Mouse (Mus musculus) heart, postnatal 10 days (tissue): ENCODE measurements at regions not wholly inside any gene's neighbourhood (a gene's known extent, or its start where the extent isn't known, plus 50 kb on each side); places are given as distances from the start of the nearest gene placed in this dataset.

Experiments used
- DNase-seq, 2 experiments: peaks; one replicate each; pipeline ENCODE4 v3.0.0; 2021
- intact Hi-C: fragments of 180-260 bp; cut with DNase I; formaldehyde crosslinking; loops from one replicate; pipeline ENCODE4 v1.15.1; 2025

DNA sequence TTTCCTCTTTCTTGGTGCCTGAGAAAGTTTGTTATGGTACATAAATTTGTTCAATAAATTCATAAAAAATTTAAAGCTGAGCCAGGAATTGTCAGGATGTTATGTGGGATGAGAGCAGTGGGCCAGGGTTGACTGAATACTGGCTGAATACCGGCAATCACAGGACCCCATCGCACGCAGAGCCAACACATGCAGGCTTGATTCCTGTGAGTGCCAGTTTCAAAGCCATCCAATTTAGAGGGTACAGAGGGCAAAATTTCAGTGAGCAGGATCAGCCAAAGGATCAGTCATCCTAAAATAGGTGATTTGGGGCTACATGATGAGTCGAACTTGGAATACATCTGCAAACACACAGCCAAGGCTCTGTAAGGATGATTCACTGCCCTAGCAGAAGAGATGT lies 583.6 kb upstream of the Nectin3 start:
- DNase-seq = no peak
- intact Hi-C loops = no loop called here

DNA sequence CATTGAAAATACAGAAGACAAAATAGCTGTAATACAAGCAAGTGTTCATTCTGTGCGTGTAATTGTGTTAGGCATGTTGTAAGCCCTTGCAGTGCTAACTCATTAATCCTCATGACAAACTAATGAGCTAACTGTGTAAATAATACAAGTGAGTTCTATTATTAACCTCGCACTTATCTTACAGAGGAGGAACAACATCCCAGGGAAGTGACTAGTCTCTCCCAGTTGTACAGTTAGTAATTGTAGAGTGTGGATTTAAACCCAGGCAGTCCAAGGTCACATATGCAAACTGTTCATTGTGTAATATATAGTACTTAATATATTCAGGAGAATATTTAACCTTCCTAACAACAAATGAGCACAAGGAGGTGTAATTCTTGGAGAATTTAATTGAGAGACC lies 582.0 kb upstream of the Nectin3 start:
- peak in 1 of 2 experiments; percentile 2 for DNase-seq
- intact Hi-C loops = no loop called here

DNA sequence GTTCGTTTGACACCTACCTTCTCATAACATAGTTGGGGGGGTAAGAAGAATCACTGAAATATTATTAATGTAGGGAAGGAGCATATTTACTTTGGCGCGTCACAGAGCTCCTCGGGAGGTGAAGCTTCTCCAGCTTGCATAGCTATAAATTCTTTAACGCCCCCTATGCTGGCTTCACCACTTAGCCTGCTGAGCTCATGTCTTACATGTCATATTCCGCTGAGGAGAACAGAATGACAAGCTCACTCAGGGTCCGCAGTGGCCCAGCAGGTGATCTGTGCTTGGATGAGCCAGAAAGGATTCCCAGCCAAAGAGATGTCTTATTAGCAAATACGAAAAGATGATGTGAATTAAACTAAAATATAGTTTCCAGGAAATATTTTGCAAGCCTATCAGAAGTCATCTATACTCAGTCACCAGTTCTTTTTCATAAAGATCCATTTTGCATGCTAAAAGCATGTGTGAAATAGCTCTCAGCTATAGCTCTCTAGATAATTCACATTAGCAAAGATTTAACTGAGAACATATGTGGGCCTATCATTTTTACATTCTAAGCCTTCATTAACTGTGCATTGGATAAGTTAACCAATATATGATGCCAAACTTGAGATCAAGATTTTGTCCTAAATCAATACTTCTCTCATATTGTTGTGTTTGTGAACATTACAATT lies 561.1 kb upstream of the Nectin3 start:
- intact Hi-C loops = no loop called here
- DNase-seq = no peak

DNA sequence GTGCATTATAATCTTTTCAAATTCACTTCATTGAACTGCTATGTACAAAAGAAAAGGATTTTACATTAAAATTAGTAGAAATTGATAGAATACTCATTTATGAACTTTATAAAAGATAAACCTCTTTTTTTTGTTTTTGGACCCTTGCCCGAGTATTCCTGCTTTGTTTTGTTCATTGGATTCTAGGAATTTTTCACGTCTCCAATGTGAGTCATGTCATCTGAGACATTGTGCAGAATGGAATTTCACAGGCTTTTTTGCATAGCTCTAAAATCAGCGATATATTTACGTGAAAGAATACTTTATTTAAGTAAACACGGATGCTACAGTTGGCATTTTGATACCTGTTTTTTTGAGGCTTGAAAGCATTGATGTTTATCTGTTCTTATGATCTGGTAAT lies 560.5 kb upstream of the Nectin3 start:
- intact Hi-C loops = no loop called here

DNA sequence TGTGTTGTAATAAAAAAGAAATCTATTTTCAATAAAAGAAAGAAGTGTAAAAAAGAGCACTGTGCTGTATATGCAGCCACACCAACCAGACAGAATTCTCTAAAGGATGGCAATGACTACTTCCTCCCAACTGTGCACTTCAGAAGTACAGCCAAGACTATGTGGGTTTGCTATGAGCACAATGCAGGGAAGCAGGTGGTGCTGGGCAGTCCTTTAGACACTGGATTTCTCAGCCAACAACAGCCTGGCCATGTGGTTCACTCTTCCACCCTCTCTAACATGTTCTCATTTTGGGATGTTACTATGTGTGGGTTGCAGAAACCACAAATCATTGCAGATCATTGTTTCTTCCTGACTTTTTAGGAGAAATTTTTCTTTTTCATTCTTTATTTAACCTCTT lies 527.6 kb upstream of the Nectin3 start:
- intact Hi-C loops = no loop called here
- DNase-seq = no peak

More for the DNA sequence above, 560.5 kb upstream of the Nectin3 start:
- DNase-seq = no peak

DNA sequence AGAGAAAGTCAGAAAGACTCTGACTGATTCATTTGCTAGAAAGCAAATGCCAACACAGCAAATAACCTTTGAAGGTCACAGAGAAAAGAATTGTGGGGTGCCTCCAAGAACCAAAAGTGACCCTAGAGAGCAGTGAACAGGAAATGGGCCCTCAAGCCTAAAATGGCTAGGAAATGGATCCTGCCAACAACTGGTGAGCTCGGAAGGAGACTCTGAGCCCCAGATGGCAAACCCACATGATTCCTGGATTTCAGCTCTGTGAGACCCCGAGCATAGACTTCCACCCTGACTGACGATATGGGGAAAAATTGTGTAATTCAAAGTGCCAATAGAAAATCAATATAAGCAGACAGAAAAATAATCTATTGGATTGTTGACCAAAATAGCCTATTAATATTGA lies 519.2 kb upstream of the Nectin3 start:
- intact Hi-C loops = no loop called here
- no peak for DNase-seq

DNA sequence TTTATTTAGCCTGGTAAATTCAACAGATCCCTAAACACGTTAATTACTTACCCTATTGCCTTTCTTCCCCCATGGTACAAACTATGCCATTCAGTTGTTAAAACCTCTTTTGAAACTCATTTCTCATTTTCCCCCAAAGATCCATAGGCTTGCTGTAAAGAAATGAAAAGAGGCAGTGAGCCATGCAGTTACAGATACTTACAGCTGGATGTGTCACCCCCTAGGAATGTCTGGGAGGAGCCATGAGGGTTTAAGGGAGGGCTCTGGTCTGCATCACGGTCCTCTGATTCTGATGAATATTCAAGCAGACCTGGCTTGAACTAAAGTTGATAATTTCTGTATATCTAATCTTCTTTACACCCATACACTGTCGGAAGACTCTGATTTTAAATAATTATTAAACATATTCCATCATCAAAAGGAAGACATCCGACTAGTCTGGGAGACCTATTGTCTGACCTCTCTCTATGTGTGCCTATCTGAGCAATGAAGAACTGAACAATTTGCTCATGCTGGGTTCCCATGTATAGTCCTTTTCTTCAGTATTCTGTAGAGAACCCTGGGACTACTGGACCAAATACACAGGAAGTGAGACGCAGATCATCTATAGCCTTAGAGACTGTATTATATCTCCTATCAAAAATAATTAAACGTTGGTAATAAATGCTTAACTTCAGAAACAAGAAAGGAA lies 484.7 kb upstream of the Nectin3 start:
- intact Hi-C loops = no loop called here
- DNase-seq = no peak

DNA sequence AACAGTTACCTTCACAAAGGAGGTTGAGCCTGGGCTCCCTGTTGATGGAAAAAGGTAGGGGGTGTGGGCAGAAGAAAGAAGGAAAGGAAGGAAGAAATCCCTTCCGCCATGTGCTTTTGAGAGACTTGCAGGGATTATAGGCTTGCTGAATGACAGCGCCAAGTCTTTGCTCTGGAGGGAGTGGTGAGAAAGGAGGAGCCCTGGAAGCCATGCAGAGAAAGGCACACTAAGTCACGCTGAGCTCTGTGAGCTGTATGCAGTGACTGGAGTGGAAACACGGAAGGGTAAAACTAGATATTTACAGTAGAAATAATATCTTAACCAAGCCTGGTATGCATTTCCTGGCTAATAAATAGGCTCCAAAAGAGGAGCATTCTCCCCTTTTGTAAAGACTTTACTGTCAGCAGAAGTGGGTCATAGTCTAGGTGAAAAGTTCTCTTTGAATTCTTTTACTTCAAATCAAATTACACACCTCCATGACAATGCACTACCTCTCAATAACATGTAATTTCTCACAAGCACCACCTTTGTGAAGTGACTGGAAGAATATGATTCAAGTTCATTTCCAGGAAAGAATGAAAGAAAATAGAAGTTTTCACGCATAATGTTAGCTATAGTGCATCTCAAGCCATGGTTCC lies 484.1 kb upstream of the Nectin3 start:
- intact Hi-C loops = no loop called here
- DNase-seq = no peak

DNA sequence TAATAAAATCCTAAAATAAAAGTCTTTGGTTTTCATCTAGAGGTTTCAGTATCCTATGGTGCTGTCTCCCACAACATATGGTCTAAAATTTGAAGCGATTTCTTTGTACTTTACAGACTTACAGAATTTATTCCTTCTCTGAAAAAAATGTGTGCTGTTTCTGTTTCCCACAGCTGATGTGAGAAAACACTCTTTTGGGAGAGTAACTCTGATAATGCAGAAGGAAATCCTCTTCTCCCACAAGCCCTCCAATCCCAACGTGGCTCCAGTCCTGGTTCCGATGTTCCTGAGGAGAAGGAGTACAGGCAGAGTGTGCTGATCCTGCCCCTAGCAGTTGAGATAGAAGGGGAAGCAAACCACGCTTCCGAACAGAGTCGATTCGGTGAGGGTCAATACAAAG lies 467.4 kb upstream of the Nectin3 start:
- no peak for DNase-seq
- intact Hi-C loops = no loop called here

DNA sequence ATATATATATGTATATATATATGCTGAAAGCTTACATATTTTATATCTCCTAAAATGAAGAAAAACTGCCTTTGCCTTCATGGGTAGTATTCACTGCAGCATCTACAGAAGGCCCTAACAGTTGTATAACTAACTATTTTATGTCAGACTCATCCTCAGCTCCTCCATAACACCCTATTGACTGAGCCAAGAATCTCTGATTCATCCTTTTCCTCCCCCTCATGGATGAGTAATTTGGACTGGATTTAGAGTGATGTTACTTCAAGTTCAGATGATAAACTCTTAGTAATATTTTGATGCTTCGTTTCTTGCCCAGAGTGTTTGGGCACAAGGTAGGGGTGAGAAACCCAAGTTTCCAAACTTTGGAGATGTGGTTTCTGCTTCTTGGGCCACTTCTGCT lies 458.7 kb upstream of the Nectin3 start:
- intact Hi-C loops = no loop called here
- DNase-seq = no peak

DNA sequence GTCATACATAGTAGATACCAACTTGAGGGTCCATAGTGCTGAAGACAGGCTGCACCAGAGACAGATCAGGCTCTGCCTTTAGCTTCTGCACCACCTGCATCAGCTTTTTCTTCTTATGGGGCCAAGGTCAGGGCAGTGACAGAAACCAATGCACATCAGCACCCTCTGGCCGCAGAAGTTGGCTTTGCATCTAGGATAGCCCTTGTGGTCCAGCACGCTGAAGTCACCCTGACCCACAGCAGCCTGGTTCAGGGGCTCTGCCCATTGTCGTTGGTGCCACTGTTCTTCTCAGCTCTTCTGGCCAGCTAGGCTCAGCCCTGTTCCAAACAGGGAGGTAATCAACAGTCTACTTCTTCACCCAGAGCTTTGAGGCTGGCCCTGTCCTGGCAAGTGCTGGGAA lies 427.7 kb upstream of the Nectin3 start:
- intact Hi-C loops = loop anchor here (5.0 kb wide), 1 partner anchor 439 kb away; no protein-coding TSS in a partner anchor
- DNase-seq = peak; percentile 13 to 21

DNA sequence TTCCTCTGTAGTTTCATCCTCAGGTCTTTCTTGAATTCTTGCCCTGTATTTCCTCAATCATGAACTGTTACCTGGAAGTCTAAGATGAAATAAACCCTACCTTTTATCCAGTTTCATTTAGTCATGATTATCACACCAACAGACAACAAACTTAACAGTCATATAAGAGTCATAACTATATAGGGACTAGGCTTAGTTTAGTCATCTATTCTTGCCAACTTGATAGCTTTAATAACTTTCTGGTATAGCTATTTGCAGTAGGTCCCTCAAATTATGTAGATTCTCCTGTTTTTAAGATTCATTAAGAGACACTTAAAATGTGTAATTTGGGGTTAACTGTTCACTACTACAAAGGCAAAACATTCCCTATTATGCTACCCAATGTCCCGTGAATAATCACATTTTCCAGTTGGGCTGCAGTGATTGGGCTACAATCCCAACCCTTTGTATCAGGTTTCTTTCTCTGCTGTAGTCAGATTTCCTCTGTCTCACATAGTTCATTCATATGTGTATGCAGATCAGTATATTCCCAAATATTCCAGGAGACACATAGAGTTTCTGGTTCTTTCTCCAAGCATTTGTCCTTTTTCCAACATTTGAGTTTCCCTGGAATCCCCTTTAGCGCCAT lies 396.4 kb upstream of the Nectin3 start:
- intact Hi-C loops = no loop called here
- no peak for DNase-seq

DNA sequence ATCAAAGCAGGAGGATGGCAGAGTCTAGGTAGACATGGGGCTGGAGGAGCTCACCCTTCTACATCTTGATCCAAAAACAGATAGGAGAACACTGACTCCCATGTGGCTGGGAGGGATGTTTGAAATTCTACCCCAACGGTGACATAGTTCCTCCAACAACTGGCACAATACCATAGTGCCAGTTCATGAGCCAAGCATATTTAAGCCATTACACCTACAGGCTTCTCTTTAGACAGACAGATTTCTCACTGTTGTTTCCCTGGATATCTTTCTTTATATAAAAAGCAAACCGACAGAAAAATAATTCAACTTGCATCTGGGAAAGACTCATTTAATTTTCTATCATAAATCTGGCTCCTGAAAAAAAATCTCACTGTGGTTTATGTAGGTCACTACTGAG lies 380.4 kb upstream of the Nectin3 start:
- no peak for DNase-seq
- intact Hi-C loops = no loop called here

DNA sequence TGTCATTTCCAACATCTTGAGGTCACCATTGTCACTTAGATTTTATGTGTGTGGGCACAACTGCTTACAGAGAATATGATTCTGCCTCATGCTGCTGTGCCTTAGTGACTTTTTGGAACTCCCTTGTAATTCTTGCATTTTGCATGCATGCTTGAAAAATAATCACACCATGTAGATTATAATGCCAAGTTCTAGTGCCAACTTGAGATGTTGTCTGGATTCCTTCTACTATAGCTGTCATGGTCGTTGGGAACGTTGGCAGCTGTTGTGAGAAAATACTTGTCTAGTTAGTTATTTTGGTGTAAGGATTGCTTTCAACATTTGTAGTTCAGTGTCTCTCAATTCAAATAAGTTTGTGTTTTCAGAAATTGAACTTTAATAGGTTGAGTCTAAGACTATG lies 365.6 kb upstream of the Nectin3 start:
- DNase-seq = no peak
- intact Hi-C loops = no loop called here

DNA sequence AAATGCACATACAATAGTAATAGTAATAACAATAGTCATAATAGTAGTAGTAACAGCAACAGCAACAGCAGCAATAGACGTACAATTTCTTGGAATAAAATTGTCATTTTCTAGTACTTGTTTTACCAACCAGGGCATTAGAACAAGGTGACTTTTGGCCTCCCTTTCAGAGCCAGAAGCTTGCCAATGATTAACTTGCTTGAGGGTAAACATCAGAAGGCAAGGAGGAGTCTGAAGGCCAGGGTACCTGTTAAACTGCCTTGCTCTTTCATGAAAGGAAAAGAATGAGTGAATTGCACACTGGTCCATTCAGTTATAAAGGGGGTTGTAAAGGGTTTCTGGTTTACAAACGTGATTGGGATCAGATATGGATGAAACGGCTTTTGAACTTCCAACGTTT lies 351.2 kb upstream of the Nectin3 start:
- intact Hi-C loops = no loop called here
- no peak for DNase-seq

DNA sequence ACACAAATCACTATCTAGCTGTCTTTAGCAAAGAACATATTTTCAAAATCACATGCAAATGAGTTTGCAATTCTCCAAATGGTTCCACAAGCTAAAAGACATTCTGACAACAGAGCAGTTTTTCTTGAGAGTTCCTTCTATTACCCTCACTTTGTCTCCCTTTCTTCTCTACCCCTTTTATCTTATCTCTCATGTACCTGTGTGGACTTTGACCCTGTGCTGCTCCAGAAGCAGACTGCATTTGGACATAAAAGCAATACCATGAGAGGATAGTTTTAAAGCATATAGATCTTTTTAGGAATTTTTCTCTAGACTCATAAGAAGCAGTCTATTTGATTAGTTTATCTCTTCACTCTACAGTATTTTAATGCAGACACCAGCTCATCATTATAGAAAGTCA lies 350.4 kb upstream of the Nectin3 start:
- intact Hi-C loops = no loop called here
- no peak for DNase-seq

DNA sequence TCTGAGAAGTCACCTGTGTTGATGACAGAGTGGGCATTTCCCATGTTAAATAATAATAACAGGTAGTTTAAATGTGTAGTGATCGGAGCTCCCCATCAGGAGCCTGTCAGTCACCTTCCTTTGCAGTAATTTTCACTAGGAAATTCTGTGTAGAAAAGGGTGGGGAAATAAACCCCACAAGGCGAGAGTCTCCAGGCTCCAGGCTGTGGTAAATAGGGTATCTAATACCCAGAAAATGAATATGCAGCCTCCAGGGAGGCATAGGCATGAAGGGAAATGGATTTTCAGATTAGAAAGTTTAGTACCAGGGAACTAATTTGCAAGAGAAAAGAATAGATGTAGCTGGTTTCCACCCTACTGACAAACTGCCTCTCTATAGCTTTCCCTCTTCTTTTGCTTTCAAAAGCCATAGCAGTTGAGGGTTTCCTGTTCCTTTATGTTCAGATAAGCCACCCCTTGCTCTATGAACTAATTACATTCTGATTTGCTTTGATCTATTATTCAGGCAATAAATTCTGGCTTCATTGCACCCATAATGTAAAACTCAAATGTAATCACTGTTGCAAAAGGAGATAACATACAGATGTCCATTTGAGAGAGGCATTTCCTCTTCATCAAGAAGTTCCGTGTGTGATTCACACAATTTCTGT lies 349.5 kb upstream of the Nectin3 start:
- DNase-seq = no peak
- intact Hi-C loops = no loop called here

DNA sequence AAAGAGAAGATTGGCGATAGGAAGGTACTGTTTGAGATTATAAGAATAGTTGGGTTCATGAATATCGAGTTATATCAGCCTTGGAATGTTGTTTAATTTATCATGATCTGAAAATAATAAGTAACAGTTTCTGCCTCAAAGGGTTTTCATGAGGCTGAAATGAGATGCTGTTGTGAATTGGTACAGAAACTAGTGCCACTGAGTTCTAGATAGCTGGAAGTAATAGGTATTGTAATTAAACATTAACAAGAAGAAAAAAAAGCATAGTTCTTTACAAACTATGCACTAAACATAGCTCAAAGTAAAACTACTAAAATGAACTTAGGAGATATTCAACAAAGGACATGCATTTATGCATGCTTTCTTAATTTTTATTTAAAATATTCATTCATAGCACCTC lies 342.9 kb upstream of the Nectin3 start:
- intact Hi-C loops = no loop called here
- DNase-seq = no peak

DNA sequence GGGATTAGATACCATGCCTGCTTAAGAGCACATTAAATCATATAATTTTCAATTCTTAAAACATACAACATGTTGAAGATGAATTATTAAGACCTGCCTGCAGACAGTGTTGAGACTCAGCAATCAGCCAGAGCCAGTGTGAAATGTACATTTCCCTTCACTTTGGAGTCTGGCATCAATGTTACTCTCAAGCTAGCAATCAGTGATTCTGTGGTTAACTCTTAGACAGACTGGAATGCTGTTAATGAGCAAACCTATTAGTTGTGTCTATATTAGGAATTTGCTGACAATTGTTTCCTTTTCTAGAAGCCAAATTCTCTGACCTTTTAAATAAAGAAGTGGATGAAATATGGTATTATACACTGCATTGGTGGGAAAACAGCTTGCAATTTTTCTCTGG lies 342.4 kb upstream of the Nectin3 start:
- DNase-seq = no peak
- intact Hi-C loops = no loop called here

DNA sequence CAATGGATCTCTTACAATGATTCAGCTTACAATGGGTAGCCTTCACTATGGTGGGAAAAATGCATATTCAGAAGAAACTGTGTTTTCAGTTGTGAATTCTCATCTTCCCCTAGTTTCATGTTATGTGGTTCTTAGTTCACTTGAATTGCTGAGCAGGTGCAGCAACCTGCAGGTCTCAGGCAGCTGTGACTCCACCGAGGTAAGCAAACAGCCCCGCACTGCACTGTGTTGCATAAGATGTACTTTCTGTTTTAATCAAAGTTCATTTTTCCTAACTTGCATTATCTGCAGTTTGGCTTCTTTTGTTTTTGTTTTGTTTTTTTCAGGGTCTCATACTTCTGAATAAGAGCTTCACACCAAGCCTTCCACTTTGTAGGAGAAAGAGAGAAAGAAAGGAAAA lies 326.8 kb upstream of the Nectin3 start:
- intact Hi-C loops = no loop called here
- DNase-seq = no peak

DNA sequence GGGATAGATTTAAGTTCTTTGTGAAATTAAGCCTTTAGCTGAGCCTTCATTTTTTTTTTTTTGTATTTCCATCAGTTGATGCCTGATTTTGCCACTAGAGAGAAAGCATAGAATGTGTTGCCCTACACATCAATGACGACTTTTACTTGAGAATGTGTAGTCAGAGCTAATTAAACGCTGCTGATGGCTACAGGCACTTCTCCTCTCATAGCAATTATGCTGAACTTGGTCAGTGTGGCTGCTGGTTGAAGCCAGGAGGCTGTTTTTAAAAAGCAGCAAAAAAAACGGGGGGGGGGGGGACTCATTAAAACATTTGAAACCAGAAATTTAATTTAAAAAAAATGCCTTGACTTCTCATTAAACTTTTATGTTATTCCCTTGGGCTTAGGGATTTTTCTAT lies 324.4 kb upstream of the Nectin3 start:
- DNase-seq = no peak
- intact Hi-C loops = no loop called here
